Mouse (Mus musculus) layer of hippocampus, postnatal 36 days (tissue): ENCODE data around the gene Clmp. TPM values are rescaled to one million over a fixed set of nuclear protein-coding genes. Genes with fewer than 3 reads are reported as not detected.
"Not testable (repeated sequence)": the region's sequence is repeated elsewhere in the genome, so short reads cannot be mapped to it uniquely, and the experiment has no call there.

Experiments
- DNase-seq, 2 experiments: peaks; one replicate each; pipeline ENCODE4 v3.0.0; 2022
- total RNA-seq, 2 experiments: library from RNA; stranded (reverse); gene quantifications; 2 replicates each; pipeline ENCODE4 v1.2.3; 2021

Gene Clmp
- total RNA-seq, 2 experiments from 2014 or later, result 24.6 to 33.8 TPM

DNA sequence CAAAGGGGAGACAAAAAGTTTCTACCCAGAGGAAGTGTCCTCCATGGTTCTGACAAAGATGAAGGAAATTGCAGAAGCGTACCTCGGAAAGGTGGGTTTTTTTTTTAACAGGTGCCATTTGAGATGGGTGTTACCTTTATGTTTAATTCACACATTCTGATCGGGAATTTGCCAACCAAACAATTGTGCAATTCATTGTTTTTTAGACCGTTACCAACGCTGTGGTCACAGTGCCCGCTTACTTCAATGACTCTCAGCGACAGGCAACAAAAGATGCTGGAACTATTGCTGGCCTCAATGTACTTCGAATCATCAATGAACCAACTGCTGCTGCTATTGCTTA lies 116.7 kb downstream of the Clmp start:
- not testable (repeated sequence) for DNase-seq

DNA sequence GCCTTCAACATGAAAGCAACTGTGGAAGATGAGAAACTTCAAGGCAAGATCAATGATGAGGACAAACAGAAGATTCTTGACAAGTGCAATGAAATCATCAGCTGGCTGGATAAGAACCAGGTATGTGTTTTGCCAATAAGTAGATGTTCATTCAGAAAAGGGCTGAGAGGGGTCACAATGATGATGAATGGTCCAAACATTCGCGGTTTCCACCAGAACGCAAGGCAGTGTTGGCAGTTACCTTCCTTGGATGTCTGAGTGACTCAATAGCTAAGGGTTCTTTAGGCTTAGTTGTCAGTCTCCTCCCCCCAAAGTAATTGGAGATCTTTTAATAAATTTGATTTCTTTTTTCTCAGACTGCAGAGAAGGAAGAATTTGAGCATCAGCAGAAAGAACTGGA lies 118.8 kb downstream of the Clmp start:
- DNase-seq, result not testable (repeated sequence)

DNA sequence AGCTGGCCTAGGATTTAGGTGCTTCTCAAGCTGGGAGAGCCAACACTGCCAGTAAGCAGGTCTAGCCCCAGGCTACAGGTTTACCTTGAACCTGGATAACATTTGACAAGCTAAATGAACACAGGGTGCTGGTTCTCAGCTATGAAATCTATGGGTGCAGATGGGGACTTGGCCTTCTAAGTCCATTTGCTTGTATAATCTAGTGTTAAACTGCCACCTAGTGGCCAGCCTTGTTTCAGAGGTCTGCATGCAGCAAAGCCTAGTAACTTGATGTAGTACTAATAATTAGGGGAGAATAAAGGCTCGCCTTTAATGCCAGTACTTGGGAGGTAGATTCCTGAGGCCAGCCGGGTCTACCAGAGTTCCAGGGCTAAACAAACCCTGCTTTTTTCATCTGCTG lies 119.5 kb downstream of the Clmp start:
- peak in 1 of 2 experiments; percentile 46 for DNase-seq

DNA sequence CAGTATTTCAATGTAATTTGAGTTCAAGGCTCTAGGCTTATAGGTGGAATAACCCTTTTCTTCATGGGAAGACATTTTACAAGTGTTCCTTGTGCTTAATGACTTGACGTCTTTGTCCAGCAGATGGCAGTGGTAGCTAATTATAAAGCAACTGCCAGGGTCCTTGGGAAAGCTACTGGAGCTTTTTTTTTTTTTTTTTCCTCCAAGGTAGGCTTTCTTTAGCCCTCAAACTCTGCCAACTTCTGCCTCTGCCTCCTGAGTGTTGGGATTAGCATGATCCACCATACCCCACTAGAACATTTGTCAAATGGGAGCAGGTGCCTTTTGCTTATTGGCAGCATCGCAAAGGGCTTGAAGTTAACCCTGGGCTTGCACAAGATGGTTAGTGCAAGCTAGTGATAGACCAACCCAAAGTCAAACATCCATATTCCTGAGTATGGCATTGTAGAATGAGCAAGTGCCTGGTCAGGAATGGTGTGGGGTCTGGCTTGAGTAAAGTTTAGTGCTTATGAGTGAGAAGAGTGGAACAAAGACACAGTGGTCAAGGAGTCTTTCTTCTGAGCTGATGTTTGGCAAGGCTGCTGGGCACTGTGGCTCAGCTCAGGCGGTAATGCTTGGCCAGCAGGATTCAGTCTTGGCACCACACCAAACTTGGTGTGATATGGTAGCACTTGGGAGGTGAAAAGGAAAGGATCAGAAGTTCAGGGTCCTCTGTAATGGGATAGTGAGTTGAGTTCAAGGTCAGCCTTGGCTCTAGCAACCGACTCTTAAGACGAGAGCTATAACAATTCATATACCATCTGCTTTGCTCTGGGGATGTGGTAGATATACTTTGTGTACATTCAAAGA lies 120.9 kb downstream of the Clmp start:
- no peak for DNase-seq

DNA sequence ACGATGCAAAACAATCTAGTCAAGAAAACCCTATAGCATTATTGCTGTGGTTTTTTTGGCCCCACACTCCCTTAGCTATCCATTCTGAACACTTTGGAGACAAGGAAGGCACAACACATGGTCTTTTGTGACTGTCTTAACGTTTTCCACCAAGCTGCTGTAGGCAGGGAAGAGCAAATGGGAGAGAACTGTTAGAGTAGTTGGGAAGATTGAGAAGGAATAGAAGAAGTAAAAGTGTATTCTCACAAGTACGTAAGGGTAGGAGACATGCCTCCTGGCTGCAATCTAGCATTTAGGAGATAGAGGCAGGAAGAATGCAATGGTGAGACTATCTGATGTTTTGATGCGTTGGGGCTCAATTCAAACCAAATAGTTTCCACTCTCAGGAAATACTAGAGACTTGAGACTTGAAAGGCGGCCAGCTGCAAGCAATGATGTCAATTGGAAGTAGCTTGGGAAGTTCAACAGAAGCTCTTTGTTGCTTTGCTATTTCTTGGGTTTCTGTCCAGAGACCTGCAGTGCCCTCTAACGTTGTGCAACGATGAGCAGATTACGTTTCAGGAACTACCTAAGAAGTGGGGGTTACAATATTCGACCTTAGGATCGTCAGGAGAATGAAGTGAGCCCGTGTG lies 121.6 kb downstream of the Clmp start:
- DNase-seq, result no peak

DNA sequence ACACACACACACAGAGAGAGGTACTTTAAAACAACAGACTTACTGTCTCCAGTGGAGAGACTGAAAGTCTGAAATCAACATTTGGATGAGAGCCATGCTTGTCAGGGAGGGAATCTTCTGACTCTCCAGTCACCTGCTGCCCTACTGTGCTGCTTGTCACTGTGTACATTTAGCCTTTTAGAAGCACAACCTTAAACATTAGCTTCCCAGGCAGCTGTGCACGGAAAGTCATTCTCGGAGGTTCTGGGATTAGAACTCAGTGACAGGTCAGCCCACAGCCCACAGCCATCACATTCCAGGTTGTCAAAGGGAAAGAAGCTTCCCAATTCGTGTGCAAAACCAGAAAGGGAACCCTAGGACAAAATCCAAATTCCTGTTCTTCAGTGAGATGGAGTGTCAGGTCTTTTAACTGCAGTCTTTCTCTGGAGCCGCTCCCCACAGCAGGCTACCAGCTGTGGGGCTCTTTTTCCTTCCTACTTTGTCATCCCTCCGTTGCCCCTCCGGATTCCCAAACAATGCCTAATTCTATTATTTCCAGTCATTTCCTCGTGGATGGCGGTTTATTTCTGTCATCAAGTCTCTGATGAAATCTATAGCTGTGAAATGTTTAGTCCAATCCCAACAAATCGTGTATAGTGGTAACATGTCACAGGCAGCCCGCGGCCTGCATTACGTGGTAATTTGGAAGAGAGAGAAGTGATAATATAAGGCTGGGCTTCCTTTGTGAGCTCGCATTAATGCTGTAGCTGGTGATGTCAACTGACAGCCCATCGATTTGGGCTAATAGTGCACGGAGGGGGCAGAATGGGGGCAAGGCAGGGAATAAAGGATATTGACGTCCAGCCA lies 122.5 kb downstream of the Clmp start:
- no peak for DNase-seq

DNA sequence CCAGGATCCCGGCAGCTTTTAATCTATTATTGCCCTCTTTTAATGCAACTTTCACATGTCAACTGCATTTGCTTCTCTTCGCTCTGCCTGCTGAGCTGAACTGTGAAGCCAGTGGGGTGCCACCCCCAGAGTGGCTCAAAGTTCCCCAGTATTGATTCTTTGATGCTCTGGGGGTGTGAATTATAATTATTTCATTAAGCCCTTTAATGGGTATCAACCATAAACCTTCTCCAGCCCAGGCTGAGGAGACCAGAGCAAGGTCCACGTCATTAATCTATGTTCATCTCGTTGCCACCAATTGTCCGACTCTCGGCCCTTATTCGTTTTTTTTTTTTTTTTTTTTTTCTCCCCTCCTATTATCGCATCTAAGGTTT lies 123.1 kb downstream of the Clmp start:
- DNase-seq, result no peak

DNA sequence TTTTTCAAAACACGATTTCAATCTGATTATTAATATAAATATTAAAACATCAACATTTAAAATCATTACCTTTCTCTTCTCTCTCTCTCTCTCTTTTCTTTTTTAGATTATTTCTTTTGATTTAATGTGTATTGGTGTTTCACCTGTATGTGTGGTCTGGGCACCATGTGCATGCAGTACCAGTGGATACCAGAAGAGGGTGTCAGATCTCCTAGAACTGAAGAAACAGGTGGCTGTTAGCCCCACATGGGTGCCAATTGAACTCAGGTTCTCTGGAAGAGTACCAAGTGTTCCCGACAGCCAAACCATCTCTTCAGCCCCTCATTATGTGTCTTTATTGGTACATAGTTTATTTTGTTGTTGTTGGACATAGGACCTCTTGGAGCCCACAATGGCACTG lies 126.1 kb downstream of the Clmp start:
- DNase-seq, result no peak

DNA sequence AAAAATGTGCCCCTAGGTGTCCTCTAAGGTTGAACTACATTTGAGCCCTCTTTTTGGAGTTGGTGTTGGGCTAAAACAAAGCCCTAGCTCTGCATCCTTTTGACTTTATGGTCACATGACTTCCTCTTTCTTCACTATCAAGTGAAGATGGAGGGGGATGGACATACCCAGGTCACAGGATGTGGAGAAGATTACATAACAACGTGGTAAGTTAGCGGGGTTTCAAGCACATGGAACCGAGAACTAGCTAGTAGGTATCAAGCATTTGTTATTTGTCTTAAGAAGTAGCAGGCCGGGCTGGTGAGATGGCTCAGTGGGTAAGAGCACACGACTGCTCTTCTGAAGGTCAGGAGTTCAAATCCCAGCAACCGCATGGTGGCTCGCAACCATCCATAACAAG lies 128.3 kb downstream of the Clmp start:
- DNase-seq, result no peak

DNA sequence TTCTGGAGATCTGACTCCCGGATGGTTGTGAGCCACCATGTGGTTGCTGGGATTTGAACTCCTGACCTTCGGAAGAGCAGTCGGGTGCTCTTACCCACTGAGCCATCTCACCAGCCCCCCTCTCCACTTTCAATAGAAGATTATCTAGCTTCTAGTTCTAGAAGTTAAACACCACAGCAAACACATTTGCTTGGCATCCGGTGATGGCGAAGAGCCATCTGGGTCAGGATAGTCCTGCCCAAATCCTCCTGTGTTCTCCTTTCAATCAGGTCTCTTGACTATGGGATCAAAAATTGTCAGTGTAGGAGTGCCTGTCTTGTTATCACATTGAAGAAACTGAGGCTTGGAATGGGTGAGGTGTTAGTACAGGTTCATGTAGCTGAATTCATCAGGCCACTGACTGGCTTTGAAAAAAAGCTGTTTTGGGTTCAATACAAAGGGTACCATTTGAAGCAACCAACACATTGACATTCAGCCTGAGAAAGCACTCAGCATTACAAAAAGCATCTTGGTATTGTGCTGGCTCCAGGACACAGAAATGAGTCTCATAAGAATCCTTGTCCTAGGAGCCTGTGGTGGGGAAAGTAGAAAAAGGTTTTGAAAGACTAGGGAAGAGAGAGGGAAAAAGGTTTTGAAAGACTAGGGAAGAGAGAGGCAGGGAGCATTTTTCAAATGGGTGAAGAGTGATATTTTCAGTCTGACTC lies 131.7 kb downstream of the Clmp start:
- DNase-seq, result no peak

DNA sequence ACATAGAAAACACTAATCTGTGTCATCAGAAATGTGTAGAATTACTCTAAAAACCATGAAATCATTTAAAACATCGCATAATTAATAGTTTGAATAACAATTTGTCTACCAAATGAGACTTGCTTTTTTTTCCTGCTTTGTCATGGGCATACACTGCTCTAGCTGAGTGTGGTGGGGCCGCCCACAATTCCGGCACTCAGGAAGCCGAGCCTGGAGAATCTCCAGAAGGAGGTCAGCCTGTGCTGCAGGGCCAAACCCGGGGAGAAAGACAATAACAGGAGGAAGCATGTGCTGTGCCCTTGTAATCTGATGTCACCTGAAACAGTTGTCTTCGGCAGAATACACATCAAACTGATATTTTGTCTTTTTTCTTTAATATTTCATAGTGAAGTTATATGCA lies 139.8 kb downstream of the Clmp start:
- DNase-seq, result no peak

DNA sequence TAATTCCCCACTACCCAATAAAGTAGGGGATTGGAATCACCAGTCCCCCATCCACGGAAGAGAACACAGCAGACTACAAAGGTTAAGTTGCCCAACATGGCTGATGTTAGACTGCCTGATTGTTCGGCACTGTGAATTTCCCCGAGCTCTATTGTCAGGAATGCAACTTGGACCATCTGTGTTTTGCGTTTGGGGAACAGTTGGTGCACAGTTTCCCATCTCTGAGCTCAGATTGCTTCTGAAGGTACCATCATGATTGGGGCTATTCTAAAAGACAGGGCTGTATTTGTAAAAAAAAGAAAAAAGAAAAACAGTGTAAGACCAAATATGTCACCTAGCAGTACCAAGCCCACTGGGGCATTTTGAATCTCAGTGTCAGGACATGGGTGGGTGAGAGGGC lies 141.6 kb downstream of the Clmp start:
- peak in 1 of 2 experiments; percentile 32 for DNase-seq

DNA sequence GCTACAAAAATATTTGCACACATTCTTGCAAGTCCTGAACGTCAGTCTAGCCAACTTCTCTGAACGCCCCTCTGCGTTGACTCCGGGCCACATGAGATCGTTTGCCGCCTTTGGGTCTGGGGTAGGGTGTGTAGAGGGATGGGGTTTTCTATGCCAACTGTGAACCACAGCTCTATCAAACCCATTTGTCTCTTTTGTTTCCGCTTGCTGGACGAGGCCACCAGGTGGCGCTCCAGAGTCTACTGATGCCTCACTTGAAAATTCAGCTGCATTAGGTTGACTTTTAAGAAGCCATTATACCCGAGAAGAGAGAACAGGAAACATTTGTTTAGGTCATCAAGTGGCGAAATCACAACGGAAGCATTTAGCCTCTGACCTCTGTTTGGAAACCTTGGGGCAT lies 148.8 kb downstream of the Clmp start:
- peak; percentile 66 to 77 for DNase-seq

Other genes starting within 250 kb of the Clmp start
- 100 to 1,000 TPM; 163 to 172 TPM for gene Gramd1b, start 154.6 kb upstream of the Clmp start, total RNA-seq
- not detected for gene Gm21915, start 15.3 kb upstream of the Clmp start, total RNA-seq
- 1,000 to 10,000 TPM; 2,357 to 2,519 TPM for gene Hspa8, start 115.0 kb downstream of the Clmp start, total RNA-seq
- gene Bsx, start 188.2 kb downstream of the Clmp start, total RNA-seq, result not detected